Mouse (Mus musculus): ENCODE results near the gene Pole2. TPM values are rescaled to one million over a fixed set of nuclear protein-coding genes. Genes with fewer than 3 reads are reported as not detected.

Pole2 gene
- total and polyA plus RNA-seq, 2 experiments from 2014 or later: 1.4 to 3.6 TPM

- Histone ChIP-seq H3K27me3 (ENCODE audit: insufficient read depth, low read length) (no peaks in the 10 kb centered on the region), H3K9ac (replicated peaks; ENCODE audit: low read length, poor library complexity, severe bottlenecking) (no peak overlapping the region), H3K4me1 (ENCODE audit: insufficient read depth, low read length) (no peaks in the 10 kb centered on the region), H3K36me3 (ENCODE audit: insufficient read depth, low read length) (no peaks in the 10 kb centered on the region), H3K27ac (ENCODE audit: low read depth, low read length) (no peak overlapping the region), H3K4me2 (ENCODE audit: low read depth, low read length, poor library complexity, severe bottlenecking) (no peak overlapping the region), H3K9me3 (ENCODE audit: low read length) (no peaks in the 10 kb centered on the region), H3K4me3 (ENCODE audit: low read depth, low read length) (no peak overlapping the region)
- ATAC-seq (ENCODE audit: low FRiP score) (no peak), DNase-seq (ENCODE audit: low spot score) (no peak)
- no peak for TF ChIP-seq CTCF (IDR thresholded peaks at IDR 0.05)
- WGBS: 93% methylated on average over 7 of the region's 7 CpGs
Observed at GRCm38 (mm10) chr12:69214393-69214792, 13.6 kb downstream of the Pole2 start.

- no peak for TF ChIP-seq CTCF (IDR thresholded peaks at IDR 0.05)
- H3K27ac ChIP-seq (ENCODE audit: low read depth, low read length): no peak overlapping the region
- H3K27me3 ChIP-seq (ENCODE audit: insufficient read depth, low read length): no peaks in the 10 kb centered on the region
- no peak overlapping the region for H3K4me3 ChIP-seq (ENCODE audit: low read depth, low read length)
- no peak for DNase-seq (ENCODE audit: low spot score)
- H3K4me1 ChIP-seq (ENCODE audit: insufficient read depth, low read length): no peaks in the 10 kb centered on the region
- H3K4me2 ChIP-seq (ENCODE audit: low read depth, low read length, poor library complexity, severe bottlenecking): no peak overlapping the region
- no peaks in the 10 kb centered on the region for H3K9me3 ChIP-seq (ENCODE audit: low read length)
- ATAC-seq (ENCODE audit: low FRiP score): no peak
- H3K9ac ChIP-seq (replicated peaks; ENCODE audit: low read length, poor library complexity, severe bottlenecking): no peak overlapping the region
- no peaks in the 10 kb centered on the region for H3K36me3 ChIP-seq (ENCODE audit: insufficient read depth, low read length)
- WGBS: 95% methylated on average over 13 of the region's 13 CpGs
Observed at GRCm38 (mm10) chr12:69213186-69213777, 14.7 kb downstream of the Pole2 start.

DNA sequence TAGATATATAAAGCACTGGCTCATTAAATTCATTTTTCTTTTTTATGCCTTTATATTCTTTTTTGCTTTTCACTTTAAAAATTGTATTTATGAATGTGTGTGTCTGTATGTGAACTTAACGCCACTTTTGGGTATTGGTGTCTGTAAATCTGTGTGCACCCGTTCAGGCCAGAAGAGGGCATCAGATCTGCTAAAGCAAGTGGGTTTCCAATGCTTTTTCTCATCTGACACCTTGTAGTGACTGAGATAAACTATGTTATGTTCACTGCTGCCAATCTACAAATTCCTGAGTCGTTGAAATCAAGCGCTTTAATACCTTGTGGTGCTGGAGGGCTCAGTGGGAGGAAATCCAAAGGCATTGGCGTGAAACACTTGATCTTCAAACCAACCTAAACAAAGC lies 16.9 kb downstream of the Pole2 start:
- Histone ChIP-seq H3K27ac (ENCODE audit: low read depth, low read length) (no peak overlapping the region), H3K4me2 (ENCODE audit: low read depth, low read length, poor library complexity, severe bottlenecking) (no peak overlapping the region), H3K36me3 (ENCODE audit: insufficient read depth, low read length) (no peaks in the 10 kb centered on the region), H3K4me1 (ENCODE audit: insufficient read depth, low read length) (no peaks in the 10 kb centered on the region), H3K27me3 (ENCODE audit: insufficient read depth, low read length) (no peaks in the 10 kb centered on the region), H3K9me3 (ENCODE audit: low read length) (no peaks in the 10 kb centered on the region), H3K4me3 (ENCODE audit: low read depth, low read length) (no peak overlapping the region), H3K9ac (replicated peaks; ENCODE audit: low read length, poor library complexity, severe bottlenecking) (no peak overlapping the region)
- TF ChIP-seq CTCF (IDR thresholded peaks at IDR 0.05): peak; percentile 69
- ATAC-seq (ENCODE audit: low FRiP score) (no peak), DNase-seq (ENCODE audit: low spot score) (peak; percentile 24)
- WGBS: 77% methylated on average over 5 of the region's 5 CpGs

- no peak overlapping the region for H3K4me3 ChIP-seq (ENCODE audit: low read depth, low read length)
- no peaks in the 10 kb centered on the region for H3K36me3 ChIP-seq (ENCODE audit: insufficient read depth, low read length)
- H3K4me1 ChIP-seq (ENCODE audit: insufficient read depth, low read length): no peaks in the 10 kb centered on the region
- WGBS: 90% methylated on average over 18 of the region's 18 CpGs
- DNase-seq (ENCODE audit: low spot score) (no peak), ATAC-seq (ENCODE audit: low FRiP score) (no peak)
- no peaks in the 10 kb centered on the region for H3K9me3 ChIP-seq (ENCODE audit: low read length)
- H3K9ac ChIP-seq (replicated peaks; ENCODE audit: low read length, poor library complexity, severe bottlenecking): no peak overlapping the region
- H3K27me3 ChIP-seq (ENCODE audit: insufficient read depth, low read length): no peaks in the 10 kb centered on the region
- TF ChIP-seq CTCF (IDR thresholded peaks at IDR 0.05): no peak
- no peak overlapping the region for H3K4me2 ChIP-seq (ENCODE audit: low read depth, low read length, poor library complexity, severe bottlenecking)
- H3K27ac ChIP-seq (ENCODE audit: low read depth, low read length): no peak overlapping the region
Observed at GRCm38 (mm10) chr12:69210056-69210979, 17.7 kb downstream of the Pole2 start.

- peak; percentile 38 for TF ChIP-seq CTCF (IDR thresholded peaks at IDR 0.05)
- no peaks in the 10 kb centered on the region for H3K4me1 ChIP-seq (ENCODE audit: insufficient read depth, low read length)
- H3K27me3 ChIP-seq (ENCODE audit: insufficient read depth, low read length): no peaks in the 10 kb centered on the region
- H3K4me3 ChIP-seq (ENCODE audit: low read depth, low read length): no peak overlapping the region
- no peak overlapping the region for H3K4me2 ChIP-seq (ENCODE audit: low read depth, low read length, poor library complexity, severe bottlenecking)
- DNase-seq (ENCODE audit: low spot score) (no peak), ATAC-seq (ENCODE audit: low FRiP score) (no peak)
- no peak overlapping the region for H3K9ac ChIP-seq (replicated peaks; ENCODE audit: low read length, poor library complexity, severe bottlenecking)
- no peaks in the 10 kb centered on the region for H3K9me3 ChIP-seq (ENCODE audit: low read length)
- H3K27ac ChIP-seq (ENCODE audit: low read depth, low read length): no peak overlapping the region
- H3K36me3 ChIP-seq (ENCODE audit: insufficient read depth, low read length): no peaks in the 10 kb centered on the region
- 91% methylated on average over 2 of the region's 2 CpGs for WGBS
Observed at GRCm38 (mm10) chr12:69208520-69208919, 19.5 kb downstream of the Pole2 start.

GRCm38 (mm10) chr12:69207926-69208325 lies 20.1 kb downstream of the Pole2 start:
- Histone ChIP-seq H3K36me3 (ENCODE audit: insufficient read depth, low read length) (no peaks in the 10 kb centered on the region), H3K27ac (ENCODE audit: low read depth, low read length) (no peak overlapping the region), H3K4me2 (ENCODE audit: low read depth, low read length, poor library complexity, severe bottlenecking) (no peak overlapping the region), H3K4me1 (ENCODE audit: insufficient read depth, low read length) (no peaks in the 10 kb centered on the region), H3K27me3 (ENCODE audit: insufficient read depth, low read length) (no peaks in the 10 kb centered on the region), H3K9me3 (ENCODE audit: low read length) (no peaks in the 10 kb centered on the region), H3K4me3 (ENCODE audit: low read depth, low read length) (no peak overlapping the region), H3K9ac (replicated peaks; ENCODE audit: low read length, poor library complexity, severe bottlenecking) (no peak overlapping the region)
- DNase-seq (ENCODE audit: low spot score) (no peak), ATAC-seq (ENCODE audit: low FRiP score) (no peak)
- TF ChIP-seq CTCF (IDR thresholded peaks at IDR 0.05): no peak
- WGBS: 94% methylated on average over 7 of the region's 7 CpGs

Data from midbrain, postnatal 0 days (tissue).